Mouse (Mus musculus) layer of hippocampus, adult 18-20 months (tissue): ENCODE measurements around the gene Moxd2. TPM values are rescaled to one million over a fixed set of nuclear protein-coding genes. Genes with fewer than 3 reads are reported as not detected.

Source experiments
- DNase-seq, 2 experiments: peaks; one replicate each; pipeline ENCODE4 v3.0.0; 2022; ENCODE audit warnings: low spot score in 2 of 2
- long read RNA-seq: library from polyadenylated mRNA; stranded (forward); transcript quantifications from one replicate; pipeline ENCODE4 v2.0.0, GENCODE M21; 2021
- total RNA-seq, 2 experiments: library from RNA; stranded (reverse); gene quantifications; 2 replicates each; pipeline ENCODE4 v1.2.3; 2021

Moxd2 gene
- total RNA-seq: not detected
- long read RNA-seq: 0 reads

- DNase-seq: no peak
These were observed at the start of gene Moxd2 for GRCm38 (mm10) chr6:40887394-40887793. Moxd2 (minus strand) TSS chr6:40887494.

DNA sequence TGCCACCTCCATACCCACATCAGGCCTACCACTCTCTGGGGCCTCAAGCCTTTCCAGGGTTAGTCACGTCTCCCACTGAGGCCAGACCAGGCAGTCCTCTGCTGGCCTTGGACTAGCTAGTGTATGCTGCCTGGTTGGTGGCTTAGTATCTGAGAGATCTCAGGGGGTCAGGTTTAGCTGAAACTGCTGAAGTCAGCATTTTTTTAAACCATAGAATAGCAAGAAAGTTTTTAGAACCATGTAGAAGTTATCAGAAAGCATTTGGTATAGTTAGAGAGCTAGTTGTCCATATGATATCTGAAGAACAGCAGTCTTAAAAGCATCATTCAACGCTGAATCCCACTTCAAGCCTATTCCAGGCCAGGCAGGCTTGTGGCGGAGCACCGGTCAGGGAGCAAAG, 32.7 kb upstream of the Moxd2 start:
- no peak for DNase-seq

DNA sequence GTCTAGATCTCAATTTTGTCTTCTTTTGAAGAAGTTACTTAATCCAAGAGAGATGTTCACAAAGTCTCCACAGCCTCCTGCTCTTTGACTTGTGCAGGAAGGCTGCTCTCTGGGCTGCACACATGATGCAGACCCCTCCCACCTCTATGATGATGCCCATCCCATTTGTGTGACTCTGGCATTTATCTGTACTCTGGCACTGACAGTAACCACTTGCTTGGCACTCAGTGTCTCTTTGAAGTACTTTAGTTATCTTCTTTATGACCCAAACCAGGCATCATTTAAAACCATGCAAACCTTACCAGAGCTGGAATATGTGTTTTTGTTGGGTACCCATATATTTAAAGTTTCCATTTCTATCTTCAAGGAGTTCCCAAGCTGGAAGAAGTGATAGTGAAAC, 13.0 kb upstream of the Moxd2 start, which contains the start of gene Prss58:
Prss58 (minus strand) TSS at position 101 of the 400 bp plus-strand sequence.
- no peak for DNase-seq

DNA sequence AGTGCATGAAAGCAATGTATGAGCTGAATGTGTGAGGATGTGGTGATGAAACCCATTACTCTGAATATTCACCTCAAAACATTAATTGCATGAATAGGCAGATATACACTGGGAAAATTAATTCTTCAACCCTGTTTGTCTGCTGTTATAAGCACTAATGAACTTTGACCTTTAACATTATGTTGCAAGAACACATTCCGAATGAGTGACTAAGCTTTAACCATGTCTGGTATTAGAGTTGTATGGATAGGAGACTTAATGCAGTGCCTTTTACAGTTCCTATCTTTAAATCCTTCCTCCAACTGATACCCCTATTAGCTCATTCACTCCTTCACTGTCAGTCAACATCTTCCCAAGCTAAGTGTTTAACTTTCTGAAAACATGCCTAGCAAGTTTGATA, 7.4 kb upstream of the Moxd2 start:
- no peak for DNase-seq

- peak in 1 of 2 experiments; percentile 20 for DNase-seq
These were observed 6.3 kb upstream of the Moxd2 start for GRCm38 (mm10) chr6:40893577-40893976.

DNA sequence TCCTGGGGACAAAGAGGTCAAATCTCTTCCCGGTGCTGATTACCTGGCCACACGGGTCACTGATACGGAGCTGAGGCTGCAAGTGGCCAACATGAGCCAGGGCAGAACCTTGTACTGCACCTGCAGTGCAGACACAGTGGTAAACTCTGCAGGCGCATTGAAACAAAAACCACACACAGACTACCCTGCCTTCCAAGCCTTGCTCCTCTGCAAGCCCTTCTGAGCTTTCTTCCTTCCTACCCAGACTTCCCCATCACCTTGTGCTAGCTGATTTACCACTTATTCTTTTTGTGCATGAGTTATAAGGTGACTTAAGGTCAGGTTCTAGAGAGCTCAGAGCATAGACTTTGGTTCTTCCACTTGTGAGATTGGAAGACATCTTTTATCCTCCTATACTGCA, 4.5 kb upstream of the Moxd2 start:
- no peak for DNase-seq

GRCm38 (mm10) chr6:40890973-40891372, 3.7 kb upstream of the Moxd2 start:
- no peak for DNase-seq

GRCm38 (mm10) chr6:40845283-40845682, 42.0 kb downstream of the Moxd2 start:
- DNase-seq: no peak

Other genes with a start within 250 kb of the Moxd2 start
- gene Prss58, start 12.9 kb upstream of the Moxd2 start, total RNA-seq: not detected
- gene 1700074P13Rik, start 53.1 kb upstream of the Moxd2 start, total RNA-seq: not detected
- not detected for gene Gm4744, start 64.4 kb upstream of the Moxd2 start, total RNA-seq
- gene 1810009J06Rik, start 77.3 kb upstream of the Moxd2 start, total RNA-seq: not detected
- not detected for gene Gm2663, start 112.0 kb upstream of the Moxd2 start, total RNA-seq
- gene 2210010C04Rik, start 148.0 kb upstream of the Moxd2 start, total RNA-seq: not detected